Mouse (Mus musculus) retina, postnatal 1 day (tissue): ENCODE measurements at regions not wholly inside any gene's neighbourhood (a gene's known extent, or its start where the extent isn't known, plus 50 kb on each side); places are given as distances from the start of the nearest gene placed in this dataset.

Experiments
- DNase-seq: peaks from one replicate; pipeline ENCODE4 v3.0.0-alpha.2; 2012

DNA sequence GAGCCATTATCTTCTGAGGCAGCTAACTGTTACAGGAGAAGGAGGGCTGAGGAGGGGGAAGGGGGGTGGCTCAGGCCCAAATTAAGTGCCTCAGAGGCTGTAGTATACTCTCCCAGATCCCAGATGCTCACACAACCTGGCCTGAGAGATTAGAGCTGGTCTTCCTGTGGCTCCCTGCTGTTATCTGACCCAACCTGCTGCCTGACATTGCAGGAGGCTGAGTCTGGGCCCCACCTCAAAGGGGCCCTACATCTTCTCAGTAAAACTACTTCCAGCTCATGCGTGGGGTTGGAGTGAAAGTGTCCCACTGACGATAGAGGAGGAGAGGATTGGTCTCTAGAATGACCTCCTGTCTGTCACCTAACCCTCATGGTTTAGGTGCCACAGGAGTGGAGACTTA lies 64.0 kb upstream of the Lmo2 start:
- peak; percentile 19 for DNase-seq

GRCm38 (mm10) chr2:103894981-103895676 lies 62.7 kb upstream of the Lmo2 start:
- DNase-seq: no peak

DNA sequence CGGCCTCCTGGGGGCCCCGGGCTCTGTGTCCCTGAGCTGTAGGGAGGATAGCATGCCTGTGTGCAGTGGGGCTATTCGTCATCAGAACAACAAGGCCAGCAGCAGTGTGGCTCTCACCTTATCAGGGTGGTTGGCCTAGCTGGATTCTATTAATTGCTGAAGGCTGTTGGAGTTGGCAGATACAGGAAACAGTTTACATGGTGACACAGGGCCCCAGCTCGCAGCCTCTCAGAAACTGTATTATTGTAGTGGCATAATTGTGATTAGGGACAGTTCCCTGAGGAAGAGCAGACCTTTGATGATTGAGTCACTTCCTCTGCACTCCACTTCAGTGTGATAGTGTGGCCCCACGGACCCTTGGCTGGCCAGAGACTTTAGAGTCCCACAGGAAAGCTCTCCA lies 61.6 kb upstream of the Lmo2 start:
- no peak for DNase-seq

DNA sequence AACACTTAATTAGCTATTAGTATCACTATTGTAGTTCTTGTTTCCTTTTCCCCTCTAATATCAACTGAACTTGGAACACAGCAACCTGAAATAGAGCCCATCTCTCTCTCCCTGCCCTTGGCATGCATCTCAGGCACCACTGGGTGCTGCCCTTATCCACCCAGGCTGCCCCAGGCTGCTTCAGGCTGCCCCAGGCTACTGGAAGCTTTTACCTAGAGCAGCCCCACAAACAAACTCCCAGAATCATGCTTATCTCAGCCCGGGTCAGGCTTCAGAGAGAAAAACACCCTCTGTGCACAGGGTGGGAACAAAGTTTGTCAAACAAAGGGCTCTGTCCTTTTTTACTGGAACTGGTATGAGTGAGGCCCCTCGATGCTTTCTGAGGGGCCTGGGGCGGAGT lies 61.0 kb upstream of the Lmo2 start:
- DNase-seq: no peak

GRCm38 (mm10) chr2:103899713-103900112 lies 58.1 kb upstream of the Lmo2 start:
- no peak for DNase-seq

DNA sequence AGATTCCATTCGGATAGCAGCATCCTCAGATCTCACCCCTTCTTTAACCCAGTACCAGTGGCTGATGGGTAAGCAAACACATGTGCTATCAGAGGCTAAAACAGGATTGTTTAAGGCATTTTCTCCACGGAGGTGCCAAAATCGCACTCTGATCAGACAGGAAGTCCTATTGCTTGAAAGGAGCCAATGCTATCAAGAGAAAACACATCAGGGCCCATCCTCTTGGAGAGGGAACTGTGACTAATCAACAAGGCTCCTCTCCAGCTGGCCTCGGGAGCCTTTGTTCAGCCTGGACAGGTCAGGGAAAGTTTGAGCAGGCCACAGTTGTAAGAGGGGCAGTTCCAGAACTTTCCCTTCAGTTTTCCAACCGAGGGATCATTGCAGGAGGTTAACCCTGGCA lies 57.4 kb upstream of the Lmo2 start:
- no peak for DNase-seq

GRCm38 (mm10) chr2:103901457-103901856 lies 56.3 kb upstream of the Lmo2 start:
- no peak for DNase-seq

DNA sequence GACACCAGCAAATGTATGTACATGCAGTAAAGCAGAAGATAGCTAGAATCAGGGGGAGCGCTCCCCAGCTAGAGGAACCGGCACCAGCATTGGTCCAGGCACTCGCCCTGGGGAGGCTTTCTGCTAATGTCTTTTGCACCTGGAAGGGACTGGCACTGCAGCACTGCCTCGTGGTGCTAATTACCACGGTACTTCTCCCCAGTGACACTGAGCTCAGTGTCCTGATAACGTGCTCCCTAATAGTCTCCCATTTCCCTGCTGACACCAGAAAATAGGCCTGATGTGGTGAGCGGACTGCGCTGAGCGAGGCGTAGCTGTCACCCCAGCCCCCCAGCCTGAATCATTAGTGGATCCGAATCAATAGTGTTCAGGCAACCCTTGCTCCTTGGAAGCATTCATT lies 55.0 kb upstream of the Lmo2 start:
- DNase-seq: no peak

GRCm38 (mm10) chr2:103905681-103906080 lies 52.1 kb upstream of the Lmo2 start:
- no peak for DNase-seq

DNA sequence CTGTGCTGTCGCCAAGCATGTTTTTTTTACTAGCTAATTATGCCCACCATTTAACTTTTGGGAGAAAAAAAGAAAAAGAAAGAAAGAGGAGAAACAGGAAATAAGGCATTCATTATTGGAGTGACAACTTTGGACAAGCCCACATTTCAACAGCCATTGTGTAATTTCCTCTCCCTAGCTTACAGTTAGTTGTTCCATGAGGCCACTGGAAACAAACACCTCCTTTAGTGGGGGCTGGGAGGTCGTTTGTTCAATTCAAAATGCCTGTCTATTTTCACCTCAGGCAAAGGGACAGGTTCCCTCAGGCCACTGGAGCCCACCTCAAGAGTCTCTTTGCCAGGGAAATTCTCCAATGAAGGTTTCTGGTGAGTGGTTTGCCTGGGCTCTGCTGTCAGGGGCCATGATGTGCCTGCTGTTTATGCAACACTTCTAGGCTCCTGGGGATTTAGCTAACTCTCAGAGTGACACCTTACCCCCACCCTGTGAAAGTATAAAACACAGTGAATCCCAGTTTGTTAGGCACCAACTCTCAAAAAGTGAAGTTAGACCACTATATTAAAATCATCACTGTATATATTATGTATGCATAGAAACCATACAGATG lies 51.1 kb upstream of the Lmo2 start:
- DNase-seq: no peak
